Mouse (Mus musculus) left cerebral cortex, postnatal 25 days (tissue): ENCODE measurements around the gene Ffar4. TPM values are rescaled to one million over a fixed set of nuclear protein-coding genes. Genes with fewer than 3 reads are reported as not detected.

Experiments
- DNase-seq, 2 experiments: peaks; one replicate each; pipeline ENCODE4 v3.0.0; 2022; ENCODE audit warnings: low spot score in 2 of 2, mixed read lengths in 1 of 2
- intact Hi-C: fragments of 180-260 bp; cut with DNase I; formaldehyde crosslinking; loops from one replicate; pipeline ENCODE4 v1.15.1; 2025
- total RNA-seq, 2 experiments: library from RNA; stranded (reverse); gene quantifications; 2 replicates each; pipeline ENCODE4 v1.2.3; 2021

Gene Ffar4
- total RNA-seq, 2 experiments from 2014 or later = not detected

DNA sequence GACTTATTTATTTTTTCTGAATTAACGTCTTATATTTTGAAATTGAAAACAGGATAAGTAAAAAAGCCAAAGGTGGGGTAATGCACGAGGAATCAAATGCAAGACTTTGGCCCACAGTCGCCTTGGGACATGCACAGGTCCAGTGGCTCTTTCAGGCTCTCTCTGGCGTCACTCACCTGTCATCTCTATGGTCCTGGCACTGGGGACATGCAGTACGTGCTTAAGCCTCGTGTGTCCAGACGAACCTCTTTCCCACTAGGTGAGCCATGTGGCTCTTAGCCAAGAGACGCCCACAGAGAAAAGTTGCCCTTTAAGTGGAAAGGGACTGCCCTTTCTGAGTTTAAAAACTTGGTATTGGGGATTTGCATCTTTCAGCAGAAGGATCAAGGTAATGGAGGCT is 7.5 kb upstream of the Ffar4 start:
- intact Hi-C loops = no loop called here
- DNase-seq = no peak

GRCm38 (mm10) chr19:38091512-38091985 is 5.3 kb upstream of the Ffar4 start:
- DNase-seq = no peak
- intact Hi-C loops = no loop called here

DNA sequence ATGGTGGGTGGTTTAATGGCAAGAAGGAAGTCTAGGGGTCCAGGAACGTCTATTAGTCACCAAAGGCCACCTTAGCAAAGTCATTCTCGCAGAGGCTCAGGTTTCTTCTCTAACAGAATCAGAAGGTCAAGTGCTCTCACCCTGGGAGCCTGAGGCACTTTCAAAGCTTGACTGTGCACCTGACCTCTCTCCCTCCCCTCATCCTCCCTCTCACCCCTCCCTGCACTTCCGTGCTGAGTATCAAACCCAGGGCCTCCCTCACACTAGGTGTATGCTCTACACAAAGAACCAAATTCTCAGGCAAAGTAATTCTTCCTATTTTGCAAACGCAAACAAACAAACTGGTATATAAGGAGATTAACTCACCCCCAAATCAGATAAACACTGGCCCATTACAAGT is 640 bp upstream of the Ffar4 start:
- intact Hi-C loops = no loop called here
- DNase-seq = no peak

DNA sequence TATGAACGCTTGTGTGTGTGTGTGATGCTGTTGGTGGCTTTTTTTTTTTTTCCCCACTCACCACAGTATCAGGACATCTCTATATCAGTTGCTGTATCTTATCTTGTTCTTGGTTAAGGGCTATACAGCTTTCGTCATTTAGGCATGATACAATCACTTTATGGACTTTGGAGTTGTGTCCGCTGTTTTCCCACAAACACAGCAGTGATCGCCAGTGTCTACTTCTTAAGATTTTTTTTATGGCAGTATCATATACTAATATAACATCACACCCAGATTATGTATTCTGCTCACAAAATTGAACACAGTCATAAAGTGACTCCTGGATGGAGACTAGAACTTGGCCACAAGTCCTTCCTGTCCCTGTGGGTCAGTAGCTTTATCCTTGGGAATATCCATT is 11.0 kb downstream of the Ffar4 start:
- no peak for DNase-seq
- intact Hi-C loops = no loop called here

DNA sequence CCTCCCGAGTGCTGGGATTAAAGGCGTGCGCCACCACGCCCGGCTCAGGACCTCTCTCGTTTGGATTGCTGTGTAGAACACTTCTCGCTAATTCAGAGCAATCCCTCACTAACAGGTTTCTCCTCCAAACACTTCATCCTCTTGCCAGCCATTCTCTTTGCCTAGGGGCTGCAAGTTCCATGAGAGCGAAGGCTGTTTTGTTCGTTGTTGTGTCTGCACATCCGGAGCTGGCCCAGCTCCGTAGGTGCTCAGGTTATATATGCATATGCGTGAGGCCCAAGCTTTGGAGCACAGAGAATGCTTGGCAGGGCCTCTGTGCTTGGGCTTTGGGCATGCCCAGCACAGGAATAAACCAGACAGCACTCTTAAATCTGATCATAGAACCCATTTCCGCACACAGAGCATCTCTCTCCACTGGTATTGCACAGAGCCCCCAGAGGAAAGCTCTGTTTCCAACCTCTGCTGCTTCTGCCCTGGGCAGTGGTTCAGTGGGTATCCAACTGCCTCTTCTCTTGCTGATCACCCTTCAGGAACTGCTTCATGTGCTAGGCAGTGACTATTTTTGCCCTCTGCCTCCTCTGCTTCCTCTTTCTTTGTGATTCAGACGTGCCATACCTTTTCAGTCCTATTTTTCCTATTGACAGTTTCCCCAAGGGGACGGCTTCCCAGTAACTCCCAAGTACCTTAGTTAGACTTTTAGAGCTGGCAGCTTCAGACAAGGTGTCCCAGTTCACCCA is 12.8 kb downstream of the Ffar4 start:
- intact Hi-C loops = no loop called here
- DNase-seq = no peak

DNA sequence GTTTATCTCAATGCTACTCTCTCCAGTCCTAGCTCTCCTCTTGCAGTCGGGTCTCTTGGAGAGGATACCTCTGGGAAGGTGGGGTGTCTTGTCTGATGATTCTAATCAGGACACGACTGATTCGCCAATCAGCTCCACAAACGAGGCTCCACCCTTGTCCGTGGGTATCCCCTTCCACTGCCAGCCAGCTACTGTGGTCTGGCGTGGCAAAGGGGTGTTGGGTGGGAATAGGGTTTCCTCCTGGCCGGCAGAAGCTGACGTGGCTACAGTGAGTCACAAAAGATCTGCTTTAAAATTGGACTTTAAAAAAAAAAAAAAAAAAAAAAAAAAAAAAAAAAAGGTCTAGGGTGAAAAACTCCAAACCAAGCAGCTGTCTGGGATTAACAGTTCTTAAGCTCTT is 14.2 kb downstream of the Ffar4 start:
- DNase-seq = no peak
- intact Hi-C loops = no loop called here

DNA sequence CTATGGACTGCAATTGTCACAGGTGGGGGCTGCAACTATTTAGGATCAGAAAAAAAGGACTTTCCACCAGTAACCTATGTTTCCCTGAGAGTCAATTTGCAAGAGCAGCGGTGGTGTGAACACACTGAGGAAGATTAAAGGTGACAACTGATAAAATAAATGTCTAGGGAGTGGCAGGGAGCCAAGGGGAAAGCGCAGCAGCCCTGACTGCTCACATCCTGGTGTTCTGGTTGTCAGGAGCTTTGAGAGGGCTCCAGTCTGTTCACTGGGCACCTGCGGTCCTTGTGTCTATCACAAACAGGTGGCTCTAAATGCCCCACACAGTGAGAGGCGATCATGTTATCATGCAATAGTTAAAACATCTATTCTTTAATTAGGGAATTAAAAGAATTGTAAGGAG is 15.7 kb downstream of the Ffar4 start:
- DNase-seq = no peak
- intact Hi-C loops = no loop called here

DNA sequence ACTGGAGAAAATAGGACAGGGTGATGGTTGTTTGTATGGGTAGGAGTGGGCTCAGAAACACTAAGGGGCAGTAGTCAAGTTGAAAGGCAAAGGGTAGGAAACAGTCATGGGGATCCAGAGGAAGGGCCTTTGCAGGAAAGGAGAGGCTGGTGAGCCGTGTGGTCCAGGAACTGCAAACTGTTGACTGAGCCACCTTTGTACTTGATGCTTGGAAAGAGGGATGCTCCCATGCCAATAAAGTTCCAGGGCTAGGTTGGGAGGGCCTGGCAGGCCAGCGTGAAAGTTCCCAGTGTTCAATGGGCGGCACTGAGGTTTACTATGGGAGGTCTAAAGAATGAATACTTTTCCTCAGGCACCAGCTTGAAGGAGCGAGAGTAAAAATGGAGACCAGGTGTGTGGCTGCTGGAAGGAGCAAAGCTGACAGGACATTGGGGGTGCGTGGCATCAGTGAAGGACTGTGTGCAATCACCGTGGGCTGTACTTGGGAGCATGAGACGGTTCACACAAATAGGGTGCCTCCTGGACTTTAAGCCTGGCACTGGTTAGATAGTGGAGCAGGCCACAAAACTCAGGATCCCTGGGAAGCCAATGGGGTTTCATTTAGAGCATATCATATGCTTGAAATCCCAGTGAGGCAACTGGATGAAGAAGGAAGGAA is 18.1 kb downstream of the Ffar4 start:
- no peak for DNase-seq
- intact Hi-C loops = no loop called here

DNA sequence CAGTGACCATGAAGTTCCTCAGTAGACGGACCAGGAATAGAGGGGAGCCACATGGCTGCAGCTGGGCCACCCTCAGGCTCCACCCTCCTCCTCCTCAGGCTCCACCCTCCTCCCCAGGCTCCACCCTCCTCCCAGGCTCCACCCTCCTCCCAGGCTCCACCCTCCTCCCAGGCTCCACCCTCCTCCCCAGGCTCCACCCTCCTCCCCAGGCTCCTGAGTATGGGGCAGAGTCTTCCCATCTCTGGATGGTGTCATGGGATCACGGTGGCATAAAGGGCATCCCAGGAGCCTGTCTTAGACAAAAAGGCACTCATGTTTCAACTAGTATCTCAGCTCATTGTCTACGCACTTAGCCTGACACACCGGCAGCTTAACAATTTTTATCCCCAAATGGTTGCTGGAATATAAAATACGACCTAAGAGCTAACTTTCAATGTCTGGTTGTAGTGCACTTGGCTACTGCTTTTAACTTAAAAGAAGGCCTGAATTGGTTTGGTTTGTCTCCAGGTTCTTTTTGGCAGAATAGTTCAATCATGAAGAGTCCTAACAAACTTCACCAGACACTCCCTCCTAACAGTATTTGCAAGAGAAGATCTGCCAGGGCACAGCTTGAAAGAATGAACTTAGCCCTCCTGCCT is 23.4 kb downstream of the Ffar4 start:
- no peak for DNase-seq
- intact Hi-C loops = no loop called here

DNA sequence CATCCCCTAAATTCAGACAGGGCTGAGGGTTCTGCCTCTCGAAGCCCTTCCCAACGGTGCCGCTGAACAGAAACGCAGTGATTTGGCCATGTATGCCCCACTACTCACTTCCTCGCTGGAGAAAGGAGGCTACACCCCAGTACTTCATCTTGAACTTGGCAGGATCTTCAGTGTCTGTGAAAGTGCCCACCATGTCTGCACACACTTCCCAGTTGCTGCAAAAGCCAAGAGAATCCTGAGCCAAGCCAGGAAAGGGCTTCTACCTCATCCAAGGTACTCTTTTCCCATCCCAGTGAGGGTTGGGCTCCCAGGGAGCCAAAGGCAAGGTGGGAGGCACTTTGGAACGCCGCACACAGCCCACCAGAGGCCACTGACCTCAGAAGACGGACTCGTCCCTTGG is 27.1 kb downstream of the Ffar4 start:
- DNase-seq = no peak
- intact Hi-C loops = no loop called here

- DNase-seq = peak; percentile 15 to 18
- intact Hi-C loops = no loop called here
Observed at GRCm38 (mm10) chr19:38124401-38125218, 27.7 kb downstream of the Ffar4 start.

GRCm38 (mm10) chr19:38125219-38125610 is 28.3 kb downstream of the Ffar4 start, which contains the start of gene Rbp4:
TSS of gene Rbp4 (minus strand) at chr19:38125281.
- intact Hi-C loops = no loop called here
- DNase-seq = no peak

DNA sequence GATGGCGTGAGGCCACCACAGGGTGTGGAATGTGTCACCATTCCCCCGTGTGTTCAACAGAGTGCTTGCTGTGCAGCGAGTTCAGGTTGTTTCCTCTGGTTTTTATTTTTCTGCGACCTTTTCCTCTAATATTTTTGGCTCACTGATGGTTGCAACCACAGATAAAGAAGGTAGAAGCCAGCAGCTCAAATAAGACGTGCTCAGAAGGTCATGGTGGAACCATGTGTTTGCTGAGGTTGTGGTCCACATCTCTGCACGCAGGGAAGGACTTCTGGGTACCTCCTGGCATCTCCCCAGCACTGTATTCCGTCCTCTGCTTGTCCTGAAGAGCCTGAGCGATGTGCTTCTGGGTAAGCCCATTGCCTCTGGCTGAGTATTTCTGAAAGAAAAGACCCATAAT is 29.8 kb downstream of the Ffar4 start:
- DNase-seq = no peak
- intact Hi-C loops = no loop called here

DNA sequence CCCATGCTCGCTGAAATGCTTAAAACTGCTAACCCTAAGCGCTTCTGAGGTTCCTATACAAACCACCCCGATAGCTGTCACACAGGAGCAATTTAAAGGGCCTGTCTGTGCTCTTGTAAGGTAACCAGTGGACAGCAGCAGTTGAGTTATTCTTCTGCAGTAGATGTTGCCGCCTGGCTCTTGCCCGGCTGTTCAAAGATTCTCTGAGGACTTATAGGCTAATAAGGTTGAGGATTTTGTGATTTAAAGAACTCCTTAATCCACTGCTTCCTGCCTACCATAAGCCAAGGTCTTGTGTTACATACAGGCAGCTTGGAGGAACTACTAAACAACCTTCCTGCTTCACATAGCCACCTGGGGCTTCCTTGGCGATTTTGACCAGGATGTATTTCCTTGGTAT is 35.6 kb downstream of the Ffar4 start, which contains the start of gene Pde6c:
Pde6c (plus strand) TSS at position 301 of the 400 bp plus-strand sequence.
- intact Hi-C loops = no loop called here
- DNase-seq = no peak

DNA sequence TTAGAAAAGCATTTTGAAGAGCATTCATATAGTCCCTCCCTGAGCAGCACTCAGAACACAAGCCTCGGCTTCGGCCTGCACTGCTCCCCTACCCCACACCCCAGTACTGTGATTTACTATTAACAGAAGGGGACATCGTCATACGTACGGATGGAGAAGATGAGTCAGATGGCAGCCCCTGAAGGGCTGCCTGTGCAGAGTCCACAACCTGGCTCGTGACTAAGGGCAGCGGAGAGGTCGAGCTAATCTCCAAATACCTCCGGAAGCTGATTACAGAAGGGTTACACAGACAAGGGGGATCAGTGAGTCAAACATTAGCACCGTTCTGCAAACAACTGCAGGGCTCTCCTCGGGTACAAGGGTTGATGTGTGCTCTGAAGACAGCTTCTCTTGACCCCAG is 37.1 kb downstream of the Ffar4 start:
- intact Hi-C loops = no loop called here

GRCm38 (mm10) chr19:38134806-38135205 is 37.9 kb downstream of the Ffar4 start:
- no peak for DNase-seq
- intact Hi-C loops = no loop called here

More for the DNA sequence above, 37.1 kb downstream of the Ffar4 start:
- no peak for DNase-seq

GRCm38 (mm10) chr19:38143540-38144271 is 46.8 kb downstream of the Ffar4 start:
- intact Hi-C loops = no loop called here
- DNase-seq = no peak

GRCm38 (mm10) chr19:38156243-38156642 is 59.4 kb downstream of the Ffar4 start:
- DNase-seq = no peak
- intact Hi-C loops = no loop called here

DNA sequence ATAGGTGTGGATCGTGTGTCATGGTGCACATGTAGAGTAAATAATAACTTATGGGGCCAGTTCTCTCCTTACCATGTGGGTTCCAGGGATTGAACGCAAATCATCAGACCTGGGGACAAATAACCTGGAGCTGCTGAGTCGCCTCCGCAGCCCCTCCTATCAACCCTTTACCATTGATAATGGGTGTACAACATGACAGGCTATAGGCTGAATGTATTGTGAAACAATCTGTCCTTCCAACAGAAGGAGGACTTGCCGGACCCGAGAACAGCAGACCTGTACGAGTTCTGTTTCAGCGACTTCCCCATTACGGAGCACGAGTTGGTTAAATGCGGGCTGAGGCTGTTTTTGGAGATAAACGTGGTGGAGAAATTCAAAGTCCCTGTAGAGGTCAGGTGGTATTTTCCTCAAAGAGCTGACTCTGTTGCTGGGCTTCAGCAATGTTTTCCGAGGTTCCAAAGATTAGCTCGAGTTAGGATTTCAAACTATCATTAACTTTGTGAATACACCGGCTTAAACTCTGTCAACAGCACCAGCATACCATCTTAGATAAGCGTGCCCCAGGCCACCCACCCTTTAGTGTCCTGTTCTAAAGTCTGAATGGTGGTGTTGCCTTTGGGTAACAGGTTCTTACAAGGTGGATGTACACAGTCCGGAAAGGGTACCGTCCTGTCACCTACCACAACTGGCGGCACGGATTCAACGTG is 64.9 kb downstream of the Ffar4 start:
- intact Hi-C loops = no loop called here
- DNase-seq = no peak
